Mouse (Mus musculus) intestine, postnatal 0 days (tissue): ENCODE measurements around the gene Sema6d. TPM values are rescaled to one million over a fixed set of nuclear protein-coding genes. Genes with fewer than 3 reads are reported as not detected.

Source experiments
- ATAC-seq: fragments of 200-750 bp; cut with Nextera tagmentation; 2 replicates; pipeline ENCODE4 v1.8.0; 2017; ENCODE audit warnings: mild to moderate bottlenecking, moderate TSS enrichment, moderate library complexity
- H3K27ac ChIP-seq: fragments of 300-500 bp; sonication (generic); 2 replicates; pipeline ENCODE4 v1.5.1; 2014; ENCODE audit warnings: mild to moderate bottlenecking, low read depth, low read length, moderate library complexity
- H3K27me3 ChIP-seq: fragments of 300-500 bp; sonication (generic); replicated peaks from 2 replicates; pipeline ENCODE4 v1.6.1; 2014; ENCODE audit warnings: low read length, mixed read lengths; ENCODE audit not compliant: control insufficient read depth, insufficient read depth
- H3K36me3 ChIP-seq: fragments of 300-500 bp; sonication (generic); 2 replicates; pipeline ENCODE4 v1.6.1; 2014; ENCODE audit warnings: mild to moderate bottlenecking, moderate library complexity; ENCODE audit not compliant: control insufficient read depth, insufficient read depth
- H3K4me1 ChIP-seq: fragments of 300-500 bp; sonication (generic); replicated peaks from 2 replicates; pipeline ENCODE4 v1.6.1; 2014; ENCODE audit warnings: antibody characterized with exemption, low read length, mixed read lengths; ENCODE audit not compliant: control insufficient read depth, insufficient read depth
- H3K4me2 ChIP-seq: fragments of 300-500 bp; sonication (generic); replicated peaks from 2 replicates; pipeline ENCODE4 v1.6.1; 2014; ENCODE audit warnings: low read depth, mild to moderate bottlenecking, moderate library complexity
- H3K4me3 ChIP-seq: fragments of 300-500 bp; sonication (generic); 2 replicates; pipeline ENCODE4 v1.5.1; 2014; ENCODE audit warnings: low read depth, low read length
- H3K9ac ChIP-seq: fragments of 300-500 bp; sonication (generic); 2 replicates; pipeline ENCODE4 v1.6.1; 2014; ENCODE audit warnings: mild to moderate bottlenecking, low read depth, low read length
- H3K9me3 ChIP-seq: fragments of 300-500 bp; sonication (generic); 2 replicates; pipeline ENCODE4 v1.6.1; 2016; ENCODE audit warnings: mixed run types; ENCODE audit not compliant: control insufficient read depth
- CTCF ChIP-seq: sonication (generic); IDR thresholded peaks from 2 replicates; pipeline ENCODE4 v1.5.1; 2016; ENCODE audit warnings: low read depth, mild to moderate bottlenecking, control low read depth, antibody characterized with exemption, moderate library complexity
- WGBS: fragments of 180-500 bp; shearing (Covaris S2); extraction: QIAGEN DNeasy Blood & Tissue Kit; methylation state at CpG from one replicate; pipeline ENCODE4 v1.1.7; 2014; 5-methylcytosine and 5-hydroxymethylcytosine counted together
- polyA plus RNA-seq: library from polyadenylated mRNA; unstranded; fragments of >200 nt; fragmentation: Nextera tagmentation; extraction: Ambion mirVana; gene quantifications from 2 replicates; pipeline ENCODE4 v1.2.1, GENCODE M21; 2015

Sema6d gene
- polyA plus RNA-seq, 1 experiment from 2014 or later = 10.4 TPM

- Histone ChIP-seq H3K27ac (no peak overlapping the region), H3K4me1 (peaks cover 23% of the 10 kb centered on the region; the same call in 1 of the 2 replicates), H3K4me2 (no peak overlapping the region), H3K4me3 (no peak overlapping the region), H3K27me3 (no peaks in the 10 kb centered on the region), H3K9me3 (no peaks in the 10 kb centered on the region), H3K36me3 (no peaks in the 10 kb centered on the region), H3K9ac (no peak overlapping the region)
- ATAC-seq = peak; percentile 51
- no peak for TF ChIP-seq CTCF
- 64% methylated on average over 5 of the region's 5 CpGs for WGBS
Observed at GRCm38 (mm10) chr2:124639221-124639963, 549.6 kb downstream of the Sema6d start.

GRCm38 (mm10) chr2:124640500-124641193 is 550.9 kb downstream of the Sema6d start:
- no peak for ATAC-seq
- no peak overlapping the region for H3K4me3 ChIP-seq
- H3K27me3 ChIP-seq = no peaks in the 10 kb centered on the region
- H3K27ac ChIP-seq = 0 out of 2 replicates have a peak overlapping the region, but pooled peaks have one; percentile 3
- WGBS = 35% methylated on average over 6 of the region's 6 CpGs
- no peaks in the 10 kb centered on the region for H3K9me3 ChIP-seq
- TF ChIP-seq CTCF = no peak
- no peak overlapping the region for H3K4me2 ChIP-seq
- H3K36me3 ChIP-seq = no peaks in the 10 kb centered on the region
- no peak overlapping the region for H3K9ac ChIP-seq
- H3K4me1 ChIP-seq = peaks cover 15% of the 10 kb centered on the region; the same call in 1 of the 2 replicates

GRCm38 (mm10) chr2:124641194-124641558 is 551.4 kb downstream of the Sema6d start:
- H3K27ac ChIP-seq = no peak overlapping the region
- TF ChIP-seq CTCF = no peak
- H3K4me1 ChIP-seq = peaks cover 13% of the 10 kb centered on the region; the same call in 1 of the 2 replicates
- no peak for ATAC-seq
- H3K9me3 ChIP-seq = no peaks in the 10 kb centered on the region
- H3K36me3 ChIP-seq = no peaks in the 10 kb centered on the region
- H3K4me3 ChIP-seq = no peak overlapping the region
- H3K27me3 ChIP-seq = no peaks in the 10 kb centered on the region
- H3K4me2 ChIP-seq = no peak overlapping the region
- no peak overlapping the region for H3K9ac ChIP-seq
- 59% methylated on average over 5 of the region's 5 CpGs for WGBS

- H3K4me2 ChIP-seq = no peak overlapping the region
- 0 out of 2 replicates have a peak, but pooled peaks cover 9% of the 10 kb centered on the region for H3K4me1 ChIP-seq
- WGBS = 60% methylated on average over 3 of the region's 3 CpGs
- H3K27ac ChIP-seq = no peak overlapping the region
- TF ChIP-seq CTCF = no peak
- no peak overlapping the region for H3K9ac ChIP-seq
- no peaks in the 10 kb centered on the region for H3K27me3 ChIP-seq
- no peak for ATAC-seq
- no peaks in the 10 kb centered on the region for H3K9me3 ChIP-seq
- H3K4me3 ChIP-seq = no peak overlapping the region
- H3K36me3 ChIP-seq = no peaks in the 10 kb centered on the region
Observed at GRCm38 (mm10) chr2:124642131-124642530, 552.4 kb downstream of the Sema6d start.

- Histone ChIP-seq H3K27ac (peak overlapping the region; percentile 21; the same call in 1 of the 2 replicates), H3K4me1 (peaks cover 3% of the 10 kb centered on the region; the same call in 1 of the 2 replicates), H3K9ac (no peak overlapping the region), H3K27me3 (no peaks in the 10 kb centered on the region), H3K4me3 (no peak overlapping the region), H3K9me3 (no peaks in the 10 kb centered on the region), H3K36me3 (peaks cover 12% of the 10 kb centered on the region), H3K4me2 (no peak overlapping the region)
- no peak for ATAC-seq
- TF ChIP-seq CTCF = no peak
- 89% methylated on average over 2 of the region's 2 CpGs for WGBS
Observed at GRCm38 (mm10) chr2:124650609-124651008, 560.8 kb downstream of the Sema6d start.

- no peak overlapping the region for H3K4me3 ChIP-seq
- no peak for TF ChIP-seq CTCF
- no peak overlapping the region; the same call in 1 of the 2 replicates for H3K4me2 ChIP-seq
- ATAC-seq = no peak
- no peak overlapping the region for H3K9ac ChIP-seq
- no peaks in the 10 kb centered on the region for H3K9me3 ChIP-seq
- peak overlapping the region; percentile 21; the same call in 1 of the 2 replicates for H3K27ac ChIP-seq
- WGBS = 65% methylated on average over 5 of the region's 5 CpGs
- H3K36me3 ChIP-seq = peaks cover 18% of the 10 kb centered on the region
- H3K4me1 ChIP-seq = peaks cover 2% of the 10 kb centered on the region; the same call in 1 of the 2 replicates
- H3K27me3 ChIP-seq = no peaks in the 10 kb centered on the region
Observed at GRCm38 (mm10) chr2:124651146-124651545, 561.4 kb downstream of the Sema6d start.
